Mouse (Mus musculus): Measurements from ENCODE around the gene Atp2c2. TPM values are rescaled to one million over a fixed set of nuclear protein-coding genes. Genes with fewer than 3 reads are reported as not detected.
A peak's percentile ranks its signal among the peaks of the same experiment; 100 is the strongest.

Gene Atp2c2
- total RNA-seq, 2 experiments from 2014 or later = 0.55 to 0.79 TPM

DNA sequence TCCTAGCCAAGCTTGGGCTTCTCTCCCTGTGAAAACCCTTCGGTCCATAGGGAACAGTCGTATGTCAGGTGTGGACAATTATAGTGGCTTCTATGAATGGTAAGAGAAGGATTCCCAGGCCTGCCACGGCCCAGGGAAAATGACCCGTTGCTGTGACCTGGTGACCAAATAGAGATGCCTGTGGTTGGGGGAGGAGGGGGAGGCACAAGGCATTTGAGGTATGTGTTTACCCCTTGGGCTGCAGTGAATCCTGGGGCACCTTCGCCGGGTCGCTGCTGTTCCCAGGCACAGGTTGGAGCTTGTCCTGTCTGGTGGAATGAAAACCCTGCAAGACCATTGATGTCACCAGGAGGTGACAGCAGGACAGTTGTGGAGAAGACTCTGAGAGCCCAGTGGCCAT, 5.1 kb upstream of the Atp2c2 start:
- intact Hi-C loops (cut with DNase I) = loop anchor here (5.0 kb wide), 1 partner anchor 48 kb away; no protein-coding TSS in a partner anchor
- DNase-seq (ENCODE audit: extremely low spot score in 1 of 2, low spot score in 2 of 2) = no peak

DNA sequence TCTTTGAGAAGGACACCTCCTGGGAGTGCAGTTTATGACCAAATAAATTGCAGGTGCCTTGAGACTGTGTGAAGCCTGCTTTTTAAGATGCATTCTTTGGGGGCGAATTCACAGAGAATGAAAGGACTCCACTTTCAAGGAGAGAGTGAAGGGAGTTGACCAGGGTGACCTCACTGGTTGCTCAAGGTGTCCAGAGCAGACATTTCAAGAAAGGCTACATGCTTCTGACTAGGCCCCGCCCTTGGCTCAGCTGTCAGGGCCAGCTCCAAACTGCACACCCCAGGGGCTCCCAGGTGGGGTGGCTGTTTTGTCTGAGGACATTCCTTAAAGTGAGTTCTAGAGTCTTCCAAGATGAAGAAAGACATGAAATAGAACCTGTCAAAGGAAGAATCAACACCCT, 2.6 kb upstream of the Atp2c2 start:
- intact Hi-C loops (cut with DNase I) = loop anchor here (5.0 kb wide), 1 partner anchor 45 kb away; no protein-coding TSS in a partner anchor
- DNase-seq (ENCODE audit: extremely low spot score in 1 of 2, low spot score in 2 of 2) = no peak

DNA sequence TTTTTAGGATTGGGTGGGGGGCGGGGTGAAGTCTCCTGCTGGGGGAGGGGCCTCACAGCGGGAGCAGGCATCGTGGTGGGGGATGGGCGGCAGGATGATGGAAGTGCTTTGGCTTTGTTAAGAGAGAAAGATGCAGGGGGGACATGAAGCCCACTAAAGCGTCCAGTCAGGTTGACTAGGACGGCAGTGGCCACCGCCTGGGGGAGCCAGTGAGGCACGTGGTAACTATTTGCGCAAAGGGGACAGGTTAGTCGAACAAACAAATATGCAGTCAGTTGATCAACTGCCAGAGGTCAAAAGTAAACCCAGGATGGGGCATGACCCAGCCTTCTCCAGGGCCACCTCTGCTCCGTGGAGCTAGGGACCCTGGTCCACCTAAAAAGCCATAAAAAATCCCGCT, 849 bp upstream of the Atp2c2 start:
- intact Hi-C loops (cut with DNase I) = loop anchor here (5.0 kb wide), 1 partner anchor 43 kb away; no protein-coding TSS in a partner anchor
- DNase-seq (ENCODE audit: extremely low spot score in 1 of 2, low spot score in 2 of 2) = peak in 1 of 2 experiments; percentile 64

DNA sequence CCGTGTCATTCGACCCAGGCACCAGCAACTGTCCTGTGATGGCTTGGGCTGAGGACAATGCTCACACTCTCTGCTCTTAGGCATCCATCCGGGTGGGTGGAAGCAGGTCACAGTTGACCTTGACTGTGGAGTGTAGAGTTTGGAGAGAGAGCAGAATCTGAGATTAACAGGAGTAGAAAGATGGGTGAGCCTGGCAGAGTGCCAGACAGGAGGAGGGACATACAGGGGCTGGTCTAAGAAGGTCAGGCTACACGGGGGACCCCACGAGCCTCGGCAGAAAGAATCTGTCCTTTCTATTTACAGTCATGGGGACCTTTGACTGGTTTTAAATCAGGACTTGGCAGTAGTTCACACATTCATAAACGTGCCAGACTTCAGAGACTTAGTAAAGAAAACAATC, 3.2 kb downstream of the Atp2c2 start:
- intact Hi-C loops (cut with DNase I) = no loop called here
- peak in 1 of 2 experiments; percentile 55 for DNase-seq (ENCODE audit: extremely low spot score in 1 of 2, low spot score in 2 of 2)

DNA sequence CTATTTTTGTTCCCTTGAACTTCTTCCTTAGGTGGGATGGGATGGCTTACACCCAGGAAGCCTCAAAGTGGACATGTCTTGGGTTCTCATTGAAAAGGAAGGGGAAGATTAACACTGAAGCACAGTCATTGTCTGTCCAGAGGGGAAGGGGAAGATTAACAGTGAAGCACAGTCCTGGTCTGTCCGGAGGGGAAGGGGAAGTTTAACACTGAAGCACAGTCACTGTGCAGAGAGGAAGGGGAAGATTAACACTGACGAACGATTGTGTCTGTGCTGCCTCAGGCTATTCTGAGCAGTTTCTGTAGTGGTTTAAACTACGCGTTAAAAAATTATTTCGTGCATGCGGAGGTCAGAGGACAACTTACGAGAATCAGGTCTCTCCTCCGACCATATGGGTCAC, 7.3 kb downstream of the Atp2c2 start:
- intact Hi-C loops (cut with DNase I) = no loop called here
- DNase-seq (ENCODE audit: extremely low spot score in 1 of 2, low spot score in 2 of 2) = no peak

DNA sequence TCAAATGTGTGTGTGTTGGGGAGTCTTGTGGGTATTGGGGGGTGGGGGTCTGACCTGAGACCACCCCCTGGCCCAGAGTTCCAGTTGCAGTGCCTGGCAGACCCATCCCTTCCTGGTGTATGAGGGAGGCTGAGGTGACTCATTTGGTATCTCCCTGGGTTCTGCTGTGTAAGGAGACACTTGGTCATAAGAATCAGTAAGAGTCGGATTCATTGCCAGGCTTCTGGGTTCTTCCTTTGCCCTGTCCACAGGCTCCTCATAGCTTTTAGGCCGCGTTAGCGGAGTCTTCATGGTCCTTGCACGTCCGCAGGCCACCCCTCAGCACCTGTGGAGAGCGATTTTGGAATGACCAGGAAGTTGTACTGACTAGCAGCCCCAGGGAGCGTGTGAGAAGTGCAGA, 8.7 kb downstream of the Atp2c2 start:
- DNase-seq (ENCODE audit: extremely low spot score in 1 of 2, low spot score in 2 of 2) = no peak
- intact Hi-C loops (cut with DNase I) = no loop called here

DNA sequence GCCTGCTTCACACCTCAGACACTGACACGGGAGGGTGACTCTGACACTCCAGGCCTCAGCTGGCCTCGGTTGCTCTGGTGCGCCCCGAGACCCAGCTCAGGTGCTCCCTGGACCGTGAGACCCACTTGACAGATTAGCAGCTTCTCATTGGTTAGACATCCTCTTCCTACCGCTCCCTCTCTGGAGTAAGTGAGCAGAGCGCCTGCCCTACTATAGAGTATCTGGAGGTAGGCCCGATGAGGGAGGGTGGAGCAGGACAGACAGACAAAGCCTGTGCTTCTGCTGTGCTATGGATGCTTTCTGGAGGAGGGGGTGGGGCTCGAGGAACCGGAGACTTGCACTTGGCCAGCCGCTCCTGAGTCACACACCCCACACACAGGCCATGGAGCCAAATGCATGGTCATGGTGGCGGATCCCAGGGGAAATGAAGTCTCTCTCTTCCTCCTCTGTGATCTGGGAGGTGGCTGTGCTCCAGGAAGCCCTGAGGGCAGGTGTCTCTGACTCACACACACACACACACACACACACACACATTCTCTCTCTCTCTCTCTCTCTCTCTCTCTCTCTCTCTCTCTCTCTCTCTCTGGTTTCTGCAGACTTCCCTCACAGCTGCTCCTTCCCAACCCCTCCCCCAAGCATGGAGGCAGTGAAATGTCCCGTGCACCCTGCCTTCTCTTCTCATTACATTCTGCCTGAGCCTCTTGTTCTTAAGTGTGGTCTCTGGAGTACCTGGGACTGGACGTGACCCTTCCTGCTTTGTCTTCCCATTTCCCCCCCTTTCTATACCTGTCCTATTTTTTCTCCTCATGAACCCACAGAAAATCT, 9.3 kb downstream of the Atp2c2 start:
- intact Hi-C loops (cut with DNase I) = no loop called here
- peak in 1 of 2 experiments; percentile 55 for DNase-seq (ENCODE audit: extremely low spot score in 1 of 2, low spot score in 2 of 2)

DNA sequence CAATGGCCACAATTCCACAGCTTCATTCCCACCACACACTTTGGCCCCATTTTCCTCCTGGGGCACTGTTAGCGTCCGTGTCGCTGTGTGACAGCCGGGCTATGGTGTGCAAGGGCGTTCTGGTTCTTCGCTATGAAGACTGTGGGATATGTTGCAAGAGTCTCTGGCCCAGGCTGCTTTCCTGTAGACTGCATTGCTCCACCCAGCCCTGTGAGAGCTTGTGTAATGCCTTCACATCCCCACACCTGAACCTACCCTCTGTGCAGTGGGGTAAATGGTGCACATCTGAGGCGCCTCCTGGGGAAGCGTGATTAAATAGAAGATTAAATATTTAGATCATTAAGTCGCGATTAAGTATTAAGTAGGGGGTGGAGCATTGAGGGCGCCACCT, 9.9 kb downstream of the Atp2c2 start:
- intact Hi-C loops (cut with DNase I) = no loop called here
- DNase-seq (ENCODE audit: extremely low spot score in 1 of 2, low spot score in 2 of 2) = no peak

DNA sequence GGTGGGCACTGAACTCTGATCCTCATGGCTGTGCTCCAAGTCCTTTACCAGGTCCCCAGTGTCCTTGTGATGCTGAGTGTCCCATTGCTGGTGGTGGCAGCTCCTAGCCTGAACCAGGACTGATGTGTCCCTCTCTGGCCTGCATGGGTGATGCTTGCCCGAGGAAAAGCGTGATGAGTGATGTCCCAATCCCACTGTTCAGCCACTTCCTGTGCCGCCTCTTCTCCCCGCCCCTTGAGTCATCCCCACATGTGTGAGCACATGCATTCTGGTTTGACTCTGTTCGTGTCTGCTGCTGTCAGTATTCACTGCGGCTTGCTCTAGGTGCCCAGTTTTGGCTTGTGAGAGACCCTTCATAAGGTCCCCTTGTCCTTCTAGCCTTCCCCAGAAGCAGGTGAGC, 12.4 kb downstream of the Atp2c2 start:
- DNase-seq (ENCODE audit: extremely low spot score in 1 of 2, low spot score in 2 of 2) = no peak
- intact Hi-C loops (cut with DNase I) = no loop called here

DNA sequence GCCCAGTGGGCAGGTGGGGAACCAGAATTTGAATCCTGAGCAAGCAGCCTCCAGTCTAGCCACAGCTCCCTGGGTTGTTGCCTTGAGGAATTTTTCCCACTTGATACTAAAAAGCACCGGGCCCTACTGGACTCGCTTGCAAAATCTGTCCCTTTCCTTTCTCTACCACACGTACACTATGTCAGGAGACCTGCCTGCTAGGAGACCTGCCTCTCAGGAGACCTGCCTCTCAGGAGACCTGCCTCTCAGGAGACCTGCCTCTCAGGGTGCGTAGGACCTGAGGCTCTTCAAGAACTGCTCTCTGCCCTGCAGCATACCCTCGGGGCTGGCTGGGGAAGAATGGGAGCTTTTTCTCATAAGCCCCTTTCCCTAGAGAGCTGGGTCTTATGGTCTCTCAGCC, 13.6 kb downstream of the Atp2c2 start:
- intact Hi-C loops (cut with DNase I) = no loop called here
- no peak for DNase-seq (ENCODE audit: extremely low spot score in 1 of 2, low spot score in 2 of 2)

DNA sequence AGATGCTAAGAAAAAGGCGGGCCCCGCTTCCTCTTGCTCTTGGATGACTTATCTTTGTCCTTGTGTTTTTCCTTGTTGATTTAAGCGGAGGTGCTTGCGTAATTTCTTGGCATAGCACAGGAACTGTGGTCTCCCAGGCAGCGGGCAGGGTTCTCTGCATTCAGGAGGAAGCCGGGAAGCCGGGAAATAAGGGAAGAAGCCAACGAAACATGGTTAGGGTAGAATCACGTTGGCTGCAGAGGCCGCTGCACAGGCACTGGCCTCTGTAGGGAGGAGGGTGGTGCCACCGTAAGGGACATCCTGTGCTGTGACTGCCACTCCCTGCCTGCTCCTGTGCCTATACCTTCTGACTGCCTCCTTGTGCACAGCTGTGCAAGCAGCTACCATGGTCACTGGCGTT, 15.4 kb downstream of the Atp2c2 start:
- no peak for DNase-seq (ENCODE audit: extremely low spot score in 1 of 2, low spot score in 2 of 2)

DNA sequence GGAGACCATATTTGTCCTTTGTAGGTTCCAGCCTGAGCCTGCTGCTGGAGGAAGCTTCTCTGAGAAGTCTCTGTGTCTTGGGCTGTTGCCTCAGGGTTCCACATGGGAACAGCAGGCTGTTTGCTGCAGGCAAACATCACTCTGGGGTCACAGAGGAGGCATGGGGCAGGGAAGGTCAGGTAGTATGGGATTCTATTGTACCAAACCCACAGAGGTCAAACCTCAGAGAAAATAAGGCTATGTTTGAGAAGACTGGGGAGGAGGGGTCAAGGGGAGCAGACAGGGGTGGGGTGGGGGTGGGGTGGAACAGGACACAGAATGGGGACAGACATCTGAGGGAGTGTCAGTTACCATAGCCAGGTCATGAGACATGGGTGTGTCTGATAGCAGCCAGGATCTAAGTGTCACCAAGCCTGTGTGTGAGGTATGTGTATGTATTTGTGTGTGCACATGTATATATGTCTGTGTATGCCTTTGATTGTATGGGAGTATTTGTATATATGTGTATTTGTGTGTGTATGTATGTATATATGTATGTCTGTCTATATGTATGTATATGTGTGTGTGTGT, 17.0 kb downstream of the Atp2c2 start:
- intact Hi-C loops (cut with DNase I) = no loop called here

More for the DNA sequence above, 15.4 kb downstream of the Atp2c2 start:
- intact Hi-C loops (cut with DNase I) = no loop called here

DNA sequence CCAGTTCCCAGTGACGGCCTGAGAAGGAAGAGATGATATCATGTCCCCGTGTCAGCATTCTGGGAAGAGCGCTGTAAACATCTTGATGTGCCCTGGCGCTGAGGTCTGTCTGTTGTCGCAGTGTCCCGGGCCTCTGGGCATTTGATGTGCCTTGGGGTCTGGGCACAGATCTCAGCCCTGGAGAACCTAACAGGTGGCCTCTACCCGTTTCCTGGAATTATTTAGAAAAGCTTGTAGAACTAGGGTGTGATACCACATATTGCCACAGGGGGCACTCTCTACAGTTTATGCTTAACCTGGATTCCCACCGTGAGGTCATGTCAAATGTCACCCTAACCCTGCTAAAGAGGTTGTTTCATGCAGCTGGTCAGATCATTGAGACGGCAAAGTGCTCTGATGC, 18.0 kb downstream of the Atp2c2 start:
- intact Hi-C loops (cut with DNase I) = no loop called here
- no peak for DNase-seq (ENCODE audit: extremely low spot score in 1 of 2, low spot score in 2 of 2)

More for the DNA sequence above, 17.0 kb downstream of the Atp2c2 start:
- no peak for DNase-seq (ENCODE audit: extremely low spot score in 1 of 2, low spot score in 2 of 2)

DNA sequence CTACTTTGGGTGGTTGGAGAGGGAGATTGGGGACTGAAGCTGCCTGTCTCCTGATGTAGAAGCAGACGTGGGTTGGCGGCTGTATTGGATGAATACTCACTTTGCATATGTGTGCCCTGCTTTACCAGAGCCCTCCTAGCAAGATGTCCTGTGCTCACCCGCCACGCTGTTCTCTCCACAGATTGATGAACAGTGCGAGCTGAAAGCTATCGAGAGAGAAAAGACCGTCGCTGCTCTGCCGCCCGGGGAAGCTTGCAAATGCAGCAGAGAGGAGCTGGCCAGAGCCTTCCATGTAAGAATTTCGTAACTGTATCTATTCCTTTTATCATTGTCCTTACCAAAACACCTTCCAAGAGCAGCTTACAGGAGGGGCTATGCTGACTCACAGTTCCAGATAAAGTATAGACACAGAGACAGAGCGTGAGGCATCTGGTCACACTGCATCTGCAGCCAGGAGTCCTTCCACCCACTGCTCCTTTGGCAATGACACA, 19.2 kb downstream of the Atp2c2 start:
- intact Hi-C loops (cut with DNase I) = no loop called here
- DNase-seq (ENCODE audit: extremely low spot score in 1 of 2, low spot score in 2 of 2) = no peak

DNA sequence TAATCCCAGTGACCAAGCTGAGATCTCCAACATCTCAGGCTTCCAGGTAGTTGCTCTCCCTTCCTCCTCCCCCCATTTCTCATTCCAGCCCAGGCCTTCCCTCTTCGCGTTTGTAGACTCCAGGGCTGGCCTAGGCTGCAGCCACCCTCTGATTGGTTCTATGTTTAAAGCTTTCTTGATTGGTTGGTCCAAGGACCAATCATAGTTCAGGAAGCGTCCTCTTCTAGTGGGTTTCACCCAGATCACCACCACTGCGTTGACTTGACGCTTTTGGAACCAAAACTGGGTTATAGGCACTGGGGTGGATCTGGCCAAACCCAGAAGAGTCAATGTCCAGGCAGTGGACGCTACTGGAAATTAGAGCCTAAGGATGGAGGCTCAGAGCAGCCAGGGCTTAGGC, 22.5 kb downstream of the Atp2c2 start:
- no peak for DNase-seq (ENCODE audit: extremely low spot score in 1 of 2, low spot score in 2 of 2)
- intact Hi-C loops (cut with DNase I) = no loop called here

DNA sequence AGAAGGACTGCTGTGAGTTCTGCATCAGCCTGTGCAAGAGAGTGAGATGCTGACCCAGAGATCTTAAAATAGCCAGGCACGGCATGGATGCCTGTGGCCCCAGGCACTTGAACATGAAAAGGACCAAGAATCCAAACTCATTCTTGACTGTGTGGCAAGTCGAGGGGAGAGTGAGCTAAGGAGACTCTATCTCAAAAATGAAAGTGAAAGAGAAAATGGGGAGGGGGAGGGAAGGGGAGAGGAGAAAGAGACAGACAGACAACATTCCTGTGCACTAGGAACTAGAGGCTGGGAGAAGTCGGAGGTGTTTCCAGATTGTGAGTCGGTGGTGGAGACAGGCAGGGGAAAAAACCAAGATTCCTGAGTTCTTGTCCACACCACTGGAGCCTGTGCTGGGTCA, 23.9 kb downstream of the Atp2c2 start:
- no peak for DNase-seq (ENCODE audit: extremely low spot score in 1 of 2, low spot score in 2 of 2)
- intact Hi-C loops (cut with DNase I) = no loop called here

DNA sequence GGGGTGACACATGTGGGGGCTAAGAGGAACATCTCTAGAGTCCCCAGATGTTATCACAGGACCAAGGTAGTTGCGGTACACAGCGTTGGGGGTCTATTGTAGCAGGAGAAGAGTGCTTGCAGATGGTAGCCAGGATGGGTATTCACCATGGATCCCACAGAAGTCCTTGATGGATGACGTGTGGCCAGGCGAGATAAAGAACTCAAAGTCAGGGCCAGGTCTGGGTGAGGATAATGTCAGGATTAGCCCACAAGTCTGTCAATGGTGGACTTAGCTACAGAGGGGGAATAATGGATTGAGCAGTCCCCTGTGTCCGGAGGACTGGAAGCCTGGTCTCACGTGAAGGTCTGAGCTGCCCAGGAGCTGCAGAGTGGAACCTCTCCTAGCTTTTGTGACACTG, 24.8 kb downstream of the Atp2c2 start:
- no peak for DNase-seq (ENCODE audit: extremely low spot score in 1 of 2, low spot score in 2 of 2)
- intact Hi-C loops (cut with DNase I) = no loop called here

DNA sequence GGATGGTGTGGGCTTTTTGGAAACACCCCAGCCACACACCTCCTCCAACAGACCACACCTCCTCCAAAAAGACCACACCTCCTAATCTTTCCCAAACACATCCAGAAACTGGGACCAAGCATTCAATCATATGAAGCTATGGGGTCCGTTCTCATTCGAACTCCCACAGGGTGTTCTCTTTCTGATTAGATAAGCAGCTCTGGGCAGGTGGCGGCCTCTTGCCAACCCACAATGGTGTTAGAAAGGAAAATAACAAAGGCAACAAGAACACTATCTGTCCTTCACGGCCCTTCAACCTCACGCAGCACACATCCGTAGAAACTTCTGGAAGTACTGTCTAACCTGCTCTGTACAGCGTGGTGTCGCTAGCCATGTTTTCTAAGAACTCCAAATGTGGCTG, 27.3 kb downstream of the Atp2c2 start:
- intact Hi-C loops (cut with DNase I) = no loop called here
- no peak for DNase-seq (ENCODE audit: extremely low spot score in 1 of 2, low spot score in 2 of 2)

DNA sequence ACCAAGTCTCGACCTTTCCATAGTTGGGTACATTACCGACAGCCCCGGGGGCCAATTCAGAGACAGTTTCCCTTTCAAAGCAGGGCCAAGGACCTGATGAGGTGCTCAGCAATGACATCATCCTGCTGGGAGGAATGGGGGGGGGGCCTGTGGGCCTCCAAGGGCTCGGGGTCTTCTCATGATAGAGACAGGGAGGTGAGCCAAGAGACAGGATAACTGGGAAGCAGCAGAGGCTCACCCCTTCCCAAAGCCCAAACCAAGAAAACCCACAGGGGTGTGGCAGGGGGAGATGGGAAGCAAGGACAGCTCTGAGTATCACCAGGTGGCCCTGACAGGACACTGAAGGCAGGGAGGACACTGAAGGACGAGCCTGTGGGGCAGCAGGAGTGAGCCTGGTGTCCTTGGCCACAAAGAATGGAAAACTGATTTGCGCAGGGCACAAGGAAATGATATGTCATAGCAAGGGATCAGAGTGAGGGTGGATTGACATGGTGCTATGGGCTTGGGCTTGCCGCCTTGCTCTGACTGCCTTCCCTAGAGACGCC, 28.6 kb downstream of the Atp2c2 start:
- DNase-seq (ENCODE audit: extremely low spot score in 1 of 2, low spot score in 2 of 2) = no peak
- intact Hi-C loops (cut with DNase I) = no loop called here

DNA sequence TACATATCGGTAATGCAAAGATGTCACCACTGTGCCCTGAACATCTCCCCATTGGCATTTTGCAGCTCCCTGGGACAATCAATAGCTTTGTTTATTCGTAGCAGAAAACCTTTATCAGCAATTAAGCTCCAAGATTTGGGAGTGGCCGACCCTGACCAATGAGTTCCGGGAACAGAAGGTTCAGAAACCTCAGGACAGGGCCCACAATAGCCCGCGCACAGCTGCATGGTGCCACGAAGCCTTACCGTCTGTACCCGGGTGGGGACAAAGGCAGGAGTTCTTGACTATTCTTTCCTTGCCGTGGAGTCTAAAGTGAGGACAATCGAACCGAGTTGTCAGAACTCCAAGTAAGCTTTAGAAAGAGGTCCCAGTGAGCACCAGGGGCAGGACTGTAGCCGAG, 32.3 kb downstream of the Atp2c2 start:
- DNase-seq (ENCODE audit: extremely low spot score in 1 of 2, low spot score in 2 of 2) = no peak
- intact Hi-C loops (cut with DNase I) = no loop called here

Data from left cerebral cortex, postnatal 10 days (tissue).